Mouse (Mus musculus) brain, embryonic 14.5 days (tissue): ENCODE measurements around the gene Tnfrsf9. TPM values are rescaled to one million over a fixed set of nuclear protein-coding genes. Genes with fewer than 3 reads are reported as not detected.
"Not testable (repeated sequence)": the region's sequence is repeated elsewhere in the genome, so short reads cannot be mapped to it uniquely, and the experiment has no call there.

ENCODE experiments used
- DNase-seq: peaks from one replicate; pipeline ENCODE4 v3.0.0-alpha.2; 2011; ENCODE audit warnings: low read depth
- CTCF ChIP-seq: fragments of 200-500 bp; IDR thresholded peaks from 2 replicates; pipeline ENCODE4 v1.5.1; 2012; ENCODE audit warnings: inconsistent platforms, mild to moderate bottlenecking, moderate library complexity, borderline replicate concordance; ENCODE audit not compliant: insufficient read depth, insufficient read length; ENCODE audit errors: extremely low read depth
- POLR2A ChIP-seq: fragments of 200-500 bp; IDR thresholded peaks from 2 replicates; pipeline ENCODE4 v1.6.1; 2012; ENCODE audit warnings: mild to moderate bottlenecking, inconsistent platforms, borderline replicate concordance; ENCODE audit not compliant: poor library complexity, insufficient read depth, insufficient read length, severe bottlenecking; ENCODE audit errors: extremely low read depth
- polyA plus RNA-seq: library from polyadenylated mRNA; depleted of rRNA; stranded (reverse); fragments of >200 nt; gene quantifications from 2 replicates; pipeline ENCODE4 v1.2.3, GENCODE M21; 2012

Tnfrsf9 gene
- polyA plus RNA-seq, 1 experiment: 0.25 TPM

DNA sequence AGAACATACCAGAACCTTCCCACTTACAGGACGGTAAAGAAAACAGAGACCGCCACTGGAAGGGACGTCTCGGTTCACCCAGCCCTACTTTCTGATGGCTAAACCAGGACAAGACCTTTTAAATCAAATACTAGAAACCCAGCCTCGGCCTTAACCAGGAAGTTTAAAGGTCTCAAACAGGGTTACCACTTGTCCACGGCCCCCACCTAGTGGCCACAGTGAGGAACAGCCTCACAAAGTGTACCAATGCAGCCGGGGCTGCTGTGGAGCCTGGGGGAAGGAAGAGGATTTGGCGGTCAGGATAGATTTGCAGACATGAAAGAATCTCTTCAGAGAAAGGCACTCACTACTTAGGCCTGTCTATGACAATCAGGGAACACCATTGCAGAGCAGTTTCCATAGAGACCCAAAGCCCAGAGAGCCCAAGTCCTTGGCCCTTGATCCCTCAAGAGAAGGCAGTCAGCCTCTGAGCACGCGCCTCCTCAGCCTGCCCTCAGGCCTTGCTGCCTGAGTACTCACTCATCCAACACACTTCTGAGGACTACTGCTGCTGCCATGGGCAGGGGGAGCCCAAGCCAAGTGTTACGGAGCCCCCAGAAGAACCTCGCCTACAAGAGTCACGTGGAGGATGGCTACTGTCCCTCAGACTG is 15.5 kb upstream of the Tnfrsf9 start:
- peak; percentile 88 for TF ChIP-seq CTCF
- TF ChIP-seq POLR2A: no peak
- peak; percentile 80 for DNase-seq

- TF ChIP-seq CTCF (no peak), POLR2A (no peak)
These were observed 13.9 kb upstream of the Tnfrsf9 start for GRCm38 (mm10) chr4:150900486-150900885.

GRCm38 (mm10) chr4:150901651-150902050 is 12.7 kb upstream of the Tnfrsf9 start:
- peak; percentile 75 for DNase-seq
- peak; percentile 77 for TF ChIP-seq CTCF
- TF ChIP-seq POLR2A: no peak

More at GRCm38 (mm10) chr4:150900486-150900885, 13.9 kb upstream of the Tnfrsf9 start:
- no peak for DNase-seq

DNA sequence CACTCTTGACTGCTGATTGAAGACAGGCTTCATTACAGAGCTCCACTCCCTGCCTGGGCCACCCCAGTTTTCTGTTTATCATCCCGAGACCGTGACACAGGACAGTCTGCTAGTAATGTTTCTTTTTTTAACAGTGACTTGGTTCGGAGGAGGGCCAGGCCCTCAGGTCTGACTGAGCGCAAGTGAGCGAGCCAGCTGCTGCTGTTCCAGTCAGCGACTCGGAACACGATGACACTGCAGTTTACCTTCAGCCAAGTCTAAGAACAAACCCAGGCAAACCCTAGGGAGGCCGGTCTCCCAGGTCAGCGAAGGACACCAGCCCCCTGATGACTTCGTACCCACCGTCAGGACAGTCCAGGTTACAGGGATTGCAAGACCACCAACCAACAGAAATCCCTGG is 12.3 kb upstream of the Tnfrsf9 start:
- TF ChIP-seq POLR2A (no peak), CTCF (no peak)

GRCm38 (mm10) chr4:150903091-150903742 is 11.1 kb upstream of the Tnfrsf9 start:
- no peak for DNase-seq
- TF ChIP-seq POLR2A: no peak
- TF ChIP-seq CTCF: no peak

More for the DNA sequence above, 12.3 kb upstream of the Tnfrsf9 start:
- DNase-seq: no peak

DNA sequence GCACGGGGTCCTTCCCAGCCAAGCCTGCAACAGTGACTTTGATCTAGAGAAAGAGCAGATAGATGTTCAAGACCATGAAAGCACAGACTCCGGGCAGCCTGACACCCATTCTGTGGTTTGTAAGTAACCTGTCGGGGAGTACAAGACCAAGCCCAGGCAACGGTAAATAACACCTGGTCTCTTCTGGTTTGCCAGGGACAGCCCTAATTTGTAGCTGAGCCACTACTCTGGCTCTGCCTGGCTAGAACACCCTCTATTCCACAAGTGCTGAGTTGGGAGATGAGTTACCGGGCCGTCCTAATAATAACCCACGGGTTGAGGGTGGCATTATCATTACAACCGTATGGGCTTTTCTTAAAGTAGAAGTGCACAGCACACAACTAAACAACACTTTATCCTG is 7.3 kb upstream of the Tnfrsf9 start:
- no peak for TF ChIP-seq CTCF
- no peak for TF ChIP-seq POLR2A
- no peak for DNase-seq

GRCm38 (mm10) chr4:150908512-150908911 is 5.8 kb upstream of the Tnfrsf9 start:
- DNase-seq: not testable (repeated sequence)

DNA sequence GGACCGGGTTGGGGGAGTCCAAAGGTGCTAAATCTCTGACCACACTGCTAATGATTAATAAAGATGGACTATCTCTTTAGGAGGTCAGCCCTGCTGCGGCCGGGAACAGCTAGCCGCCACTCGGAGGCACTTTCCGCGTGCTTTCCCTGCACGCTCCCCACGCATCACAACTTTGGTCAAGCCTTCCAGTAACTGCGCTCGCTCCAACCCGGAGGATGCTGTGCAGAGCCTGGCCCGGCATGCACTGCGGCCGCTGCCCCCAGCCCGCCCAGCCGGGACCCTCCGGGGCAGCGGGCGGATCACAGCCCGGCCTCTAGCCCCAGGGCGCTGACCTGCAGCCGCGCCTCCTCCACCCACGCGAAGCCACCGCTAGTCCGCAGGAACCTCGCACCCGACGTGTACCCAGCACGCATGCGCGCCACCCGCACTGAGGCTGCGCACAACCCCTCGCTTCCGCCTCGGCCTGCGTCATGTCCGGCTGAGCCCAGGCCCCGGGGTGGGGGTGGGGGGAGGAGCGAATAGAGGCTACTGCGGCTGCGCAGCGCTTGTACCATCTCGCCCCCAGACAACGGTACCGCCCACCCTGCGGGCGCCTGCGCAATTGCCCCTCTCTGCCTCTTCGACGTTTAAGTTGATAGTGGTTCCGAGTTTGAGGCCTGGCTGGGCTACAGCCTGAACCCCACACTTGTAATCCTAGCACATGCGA is 4.8 kb upstream of the Tnfrsf9 start:
- peak; percentile 99 for DNase-seq
- TF ChIP-seq POLR2A (peak; percentile 82), CTCF (peak; percentile 41; the same call in 1 of the 2 replicates)

- no peak for TF ChIP-seq CTCF
- TF ChIP-seq POLR2A: no peak
- DNase-seq: no peak
These were observed 4.0 kb upstream of the Tnfrsf9 start for GRCm38 (mm10) chr4:150910164-150910951.

DNA sequence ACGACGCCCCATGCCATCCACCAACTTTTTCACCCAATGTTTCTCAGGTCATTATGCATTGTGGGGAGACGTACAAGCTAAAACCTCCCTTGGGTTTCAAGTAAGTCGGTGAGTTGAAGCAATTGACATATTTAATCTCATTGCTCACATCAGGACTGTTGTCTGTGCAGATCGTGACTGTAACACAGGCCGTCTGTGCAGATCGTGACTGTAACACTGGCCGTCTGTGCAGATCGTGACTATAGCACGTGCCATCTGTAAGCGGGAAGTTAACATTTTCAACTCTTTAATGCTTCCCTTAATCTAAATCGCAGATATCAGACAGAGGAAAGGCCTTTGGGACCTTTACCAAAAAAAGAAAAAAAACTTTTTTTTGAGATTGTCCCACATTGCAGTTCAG is 619 bp upstream of the Tnfrsf9 start:
- peak; percentile 34 for DNase-seq
- TF ChIP-seq POLR2A: no peak
- no peak for TF ChIP-seq CTCF

DNA sequence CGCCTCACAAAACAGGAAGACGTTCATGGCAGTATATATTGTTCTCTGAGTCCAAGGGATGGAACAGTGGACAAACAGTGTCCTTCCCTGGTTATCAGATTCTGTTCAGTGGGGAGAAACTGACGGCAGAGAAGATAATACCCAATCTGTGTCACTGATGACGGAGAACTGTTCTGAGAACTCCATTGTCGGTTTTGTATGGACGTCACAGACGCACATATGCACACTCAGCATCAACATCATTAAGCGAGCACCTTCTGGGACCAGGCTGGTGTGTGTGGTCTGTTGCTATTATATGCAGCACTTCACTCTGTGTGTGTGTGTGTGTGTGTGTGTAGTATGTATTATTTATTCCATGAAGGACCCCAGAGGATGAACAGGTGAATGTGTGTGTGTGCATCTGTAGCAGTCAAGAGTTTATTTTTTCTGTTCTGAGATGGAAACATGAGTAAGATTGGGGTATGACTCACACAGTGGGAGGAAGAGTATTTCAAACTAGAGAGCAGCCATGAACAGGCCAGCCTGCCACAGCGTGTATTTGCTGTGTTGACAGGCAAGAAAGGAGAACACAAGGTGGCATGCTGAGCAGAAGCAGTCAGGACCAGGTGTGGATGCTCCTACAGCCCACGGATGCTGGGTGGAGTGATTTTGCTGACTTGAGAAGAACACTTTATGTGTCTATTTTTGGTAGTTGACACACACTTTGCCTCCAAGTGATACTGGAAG is 982 bp downstream of the Tnfrsf9 start:
- peak; percentile 27 for DNase-seq

DNA sequence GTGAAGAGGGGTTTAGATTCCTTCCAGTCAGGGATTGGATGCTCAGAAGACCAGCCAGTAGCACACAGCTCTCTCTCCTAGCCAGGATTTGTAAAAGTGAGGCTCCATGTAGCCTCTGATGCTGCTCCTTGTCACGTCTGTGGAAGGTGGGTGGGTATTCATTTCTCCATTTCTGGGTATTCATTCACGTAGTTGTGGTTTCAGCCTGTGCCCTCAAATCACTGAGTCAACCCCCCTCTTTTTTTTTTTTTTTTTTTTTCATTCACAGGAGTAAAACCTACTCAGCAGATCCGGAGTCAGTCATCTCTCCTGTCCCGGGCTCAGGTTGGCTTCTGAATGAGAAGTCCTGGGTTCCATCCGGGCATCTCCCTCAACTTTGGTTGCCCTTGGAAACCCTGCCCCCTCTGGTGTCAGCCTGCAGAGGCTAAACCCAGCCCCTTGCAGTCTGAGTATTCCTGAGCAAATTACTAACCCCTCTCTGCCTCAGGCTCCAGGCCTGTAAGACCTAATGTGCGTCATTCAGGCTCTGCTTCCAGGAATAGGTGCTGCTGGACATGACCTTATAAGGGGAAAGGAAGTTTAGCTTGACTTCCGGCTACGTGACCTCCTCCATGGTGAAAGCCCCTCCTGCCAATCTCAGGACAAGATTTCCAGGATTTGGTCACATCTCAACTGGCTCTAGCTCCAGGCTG is 3.1 kb downstream of the Tnfrsf9 start:
- no peak for TF ChIP-seq CTCF
- no peak for TF ChIP-seq POLR2A
- no peak for DNase-seq

More for the DNA sequence above, 982 bp downstream of the Tnfrsf9 start:
- TF ChIP-seq POLR2A (no peak), CTCF (no peak)

DNA sequence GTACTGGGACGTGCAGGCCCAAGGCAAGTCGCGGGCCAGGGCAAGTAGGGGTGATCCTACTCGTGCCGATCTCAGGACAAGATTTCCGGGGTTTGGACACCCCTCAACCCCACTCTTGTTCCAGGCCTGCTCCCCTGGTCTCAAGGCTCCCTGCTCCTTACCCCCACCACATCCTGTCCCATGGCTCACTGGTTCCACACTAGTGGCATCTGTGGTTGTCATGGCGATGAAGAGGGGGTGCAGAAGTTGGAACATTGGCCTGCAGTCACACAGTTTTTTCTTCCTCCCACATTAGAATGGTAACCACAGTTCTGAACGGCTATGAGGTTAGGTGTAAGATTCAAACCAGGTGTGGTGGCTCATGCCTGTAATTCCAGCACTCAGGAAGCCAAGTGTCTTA is 6.8 kb downstream of the Tnfrsf9 start:
- no peak for TF ChIP-seq POLR2A
- no peak for TF ChIP-seq CTCF
- DNase-seq: no peak
